Mouse (Mus musculus): Measurements from ENCODE around the gene Serpinb1a. TPM values are rescaled to one million over a fixed set of nuclear protein-coding genes. Genes with fewer than 3 reads are reported as not detected.

Serpinb1a gene
- polyA plus RNA-seq, 1 experiment from 2014 or later, result 0.93 TPM

DNA sequence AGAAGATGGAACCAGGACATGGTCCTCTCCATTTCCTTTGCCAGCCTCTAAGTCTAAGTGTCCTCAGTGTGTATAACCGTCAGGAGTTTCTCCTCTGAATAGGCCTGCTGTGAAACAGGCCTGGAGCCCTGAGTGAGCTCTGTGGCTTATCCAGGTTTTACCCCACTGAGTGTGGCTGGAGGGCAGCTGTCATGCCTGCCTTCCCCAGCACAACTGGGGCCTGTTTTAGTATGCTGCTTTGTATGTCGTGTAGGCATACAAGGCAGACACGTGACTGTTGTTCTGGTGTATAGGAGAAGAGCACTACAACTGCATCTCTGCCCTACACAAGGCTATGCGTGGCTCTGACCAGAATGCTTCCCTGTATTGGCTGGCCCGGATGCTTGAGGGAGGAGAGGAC, 31.1 kb downstream of the Serpinb1a start:
- Histone ChIP-seq H3K9me3 (replicated peaks; ENCODE audit: control insufficient read depth, low read length) (no peaks in the 10 kb centered on the region), H3K4me3 (ENCODE audit: low read depth, low read length) (no peak overlapping the region), H3K27ac (ENCODE audit: low read depth, low read length) (no peak overlapping the region), H3K4me1 (ENCODE audit: control insufficient read depth, insufficient read depth, low read length) (no peaks in the 10 kb centered on the region), H3K27me3 (replicated peaks; ENCODE audit: control insufficient read depth, insufficient read depth, low read length) (no peaks in the 10 kb centered on the region), H3K36me3 (ENCODE audit: control insufficient read depth, insufficient read depth, low read length) (peaks cover 59% of the 10 kb centered on the region), H3K9ac (ENCODE audit: low read length) (no peak overlapping the region), H3K4me2 (ENCODE audit: low read length) (no peak overlapping the region)
- 89% methylated on average over 5 of the region's 5 CpGs for WGBS
- no peak for DNase-seq (ENCODE audit: low spot score)
- ATAC-seq, result no peak

DNA sequence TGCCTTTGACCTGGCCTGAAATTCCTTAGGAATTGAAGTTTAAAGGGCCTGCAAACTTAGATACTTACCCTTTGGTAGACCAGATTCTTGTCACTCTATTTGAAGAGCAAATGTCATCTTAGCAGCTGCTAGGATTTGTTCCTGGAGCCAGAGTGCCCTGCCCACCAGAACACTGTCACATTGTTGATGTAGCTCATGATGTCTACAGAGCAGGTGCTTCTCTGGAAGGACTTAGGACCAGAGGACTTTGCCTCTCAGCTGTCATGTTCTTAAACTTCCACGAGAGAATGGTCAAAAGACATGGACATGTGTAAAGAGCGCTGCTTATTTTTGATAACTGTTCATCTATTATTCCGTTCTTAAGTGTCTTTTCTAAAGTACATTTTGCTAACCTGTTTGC, 31.7 kb downstream of the Serpinb1a start:
- ATAC-seq, result no peak
- Histone ChIP-seq H3K4me1 (ENCODE audit: control insufficient read depth, insufficient read depth, low read length) (no peaks in the 10 kb centered on the region), H3K27ac (ENCODE audit: low read depth, low read length) (no peak overlapping the region), H3K9ac (ENCODE audit: low read length) (no peak overlapping the region), H3K27me3 (replicated peaks; ENCODE audit: control insufficient read depth, insufficient read depth, low read length) (no peaks in the 10 kb centered on the region), H3K4me2 (ENCODE audit: low read length) (no peak overlapping the region), H3K9me3 (replicated peaks; ENCODE audit: control insufficient read depth, low read length) (no peaks in the 10 kb centered on the region), H3K4me3 (ENCODE audit: low read depth, low read length) (no peak overlapping the region), H3K36me3 (ENCODE audit: control insufficient read depth, insufficient read depth, low read length) (peaks cover 61% of the 10 kb centered on the region)
- DNase-seq (ENCODE audit: low spot score), result no peak
- WGBS, result 95% methylated on average over 3 of the region's 3 CpGs

DNA sequence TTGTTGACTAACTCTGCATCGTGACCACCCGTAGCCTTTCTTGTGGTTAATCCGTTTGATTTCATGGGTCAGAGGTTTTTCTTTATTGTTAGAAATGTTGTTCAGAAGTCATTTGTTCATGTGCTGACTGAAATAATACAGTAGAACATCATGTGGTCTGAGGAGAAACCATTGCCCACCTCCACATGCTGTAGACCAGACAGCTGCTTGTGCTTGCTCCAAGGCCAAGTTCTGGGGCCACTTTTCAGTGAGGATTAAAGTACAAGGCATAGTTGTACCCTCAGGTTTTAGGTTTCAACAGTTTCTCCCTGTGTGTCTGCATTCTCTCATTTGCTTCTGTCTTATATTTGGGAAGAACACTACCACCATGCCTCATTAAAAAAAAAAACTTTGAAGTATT, 43.4 kb downstream of the Serpinb1a start:
- DNase-seq (ENCODE audit: low spot score) (no peak), ATAC-seq (no peak)
- no peak overlapping the region for H3K4me3 ChIP-seq (ENCODE audit: low read depth, low read length)
- H3K4me1 ChIP-seq (ENCODE audit: control insufficient read depth, insufficient read depth, low read length), result peaks cover 12% of the 10 kb centered on the region
- H3K36me3 ChIP-seq (ENCODE audit: control insufficient read depth, insufficient read depth, low read length), result peaks cover 36% of the 10 kb centered on the region
- H3K9ac ChIP-seq (ENCODE audit: low read length), result no peak overlapping the region
- H3K27ac ChIP-seq (ENCODE audit: low read depth, low read length), result no peak overlapping the region
- 56% methylated on average over 3 of the region's 3 CpGs for WGBS
- H3K9me3 ChIP-seq (replicated peaks; ENCODE audit: control insufficient read depth, low read length), result no peaks in the 10 kb centered on the region
- H3K4me2 ChIP-seq (ENCODE audit: low read length), result no peak overlapping the region
- H3K27me3 ChIP-seq (replicated peaks; ENCODE audit: control insufficient read depth, insufficient read depth, low read length), result no peaks in the 10 kb centered on the region

DNA sequence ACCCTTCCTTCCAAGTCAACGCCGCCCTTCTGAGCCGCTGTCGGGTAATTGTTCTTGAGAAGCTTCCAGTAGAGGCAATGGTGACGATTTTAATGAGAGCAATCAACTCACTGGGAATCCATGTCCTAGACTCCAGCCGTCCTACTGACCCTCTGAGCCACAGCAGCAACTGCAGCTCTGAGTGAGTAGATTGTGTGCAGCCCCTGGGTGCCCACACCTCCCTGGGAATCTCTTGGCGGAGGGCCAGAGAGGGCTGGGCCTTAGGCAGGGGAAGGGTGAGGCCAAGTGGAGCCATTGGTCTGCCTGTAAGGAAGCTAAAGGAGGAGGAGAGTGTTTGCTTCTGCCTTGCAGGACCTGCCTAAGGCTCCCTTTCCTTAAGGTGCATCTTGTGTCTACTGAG, 44.2 kb downstream of the Serpinb1a start:
- WGBS, result 81% methylated on average over 7 of the region's 7 CpGs
- no peak for DNase-seq (ENCODE audit: low spot score)
- peaks cover 12% of the 10 kb centered on the region for H3K4me1 ChIP-seq (ENCODE audit: control insufficient read depth, insufficient read depth, low read length)

DNA sequence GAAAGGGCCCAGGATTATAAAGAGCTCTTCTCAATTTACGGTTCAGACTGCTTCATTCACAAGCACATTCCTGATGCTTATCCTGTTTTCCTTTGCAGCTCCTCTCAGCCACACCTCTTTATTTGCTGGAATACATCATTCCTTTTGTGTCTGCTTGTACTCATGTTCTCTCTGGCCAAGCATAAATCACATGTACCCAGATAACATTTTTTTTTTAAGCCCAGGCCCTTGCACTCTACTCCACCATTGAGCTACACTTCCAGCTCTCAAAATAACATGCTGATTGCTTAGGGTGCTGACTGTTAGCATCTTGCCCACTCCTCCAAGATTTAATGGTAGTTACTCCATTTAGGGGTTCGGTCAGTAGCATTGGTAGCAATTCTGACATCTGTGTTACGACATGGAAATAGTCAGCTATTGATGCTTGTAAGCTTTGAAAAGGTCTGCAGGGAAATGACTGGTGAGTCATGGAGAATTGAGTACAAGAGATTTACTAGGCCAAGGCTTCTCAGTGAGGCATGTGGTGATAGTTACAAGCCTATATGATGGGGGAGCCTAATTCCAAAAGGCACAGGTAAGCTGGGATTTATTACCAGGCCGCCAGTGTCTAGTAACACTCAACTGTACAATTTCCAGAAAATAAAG, 47.2 kb downstream of the Serpinb1a start:
- Histone ChIP-seq H3K4me3 (ENCODE audit: low read depth, low read length) (peak overlapping the region; percentile 90), H3K4me1 (ENCODE audit: control insufficient read depth, insufficient read depth, low read length) (peaks cover 15% of the 10 kb centered on the region), H3K9ac (ENCODE audit: low read length) (peak overlapping the region; percentile 84), H3K9me3 (replicated peaks; ENCODE audit: control insufficient read depth, low read length) (no peaks in the 10 kb centered on the region), H3K36me3 (ENCODE audit: control insufficient read depth, insufficient read depth, low read length) (peaks cover 21% of the 10 kb centered on the region), H3K4me2 (ENCODE audit: low read length) (peak overlapping the region; percentile 82), H3K27ac (ENCODE audit: low read depth, low read length) (no peak overlapping the region), H3K27me3 (replicated peaks; ENCODE audit: control insufficient read depth, insufficient read depth, low read length) (no peaks in the 10 kb centered on the region)
- 72% methylated on average over 4 of the region's 4 CpGs for WGBS
- DNase-seq (ENCODE audit: low spot score) (no peak), ATAC-seq (no peak)

More for the DNA sequence above, 44.2 kb downstream of the Serpinb1a start:
- ATAC-seq, result no peak
- Histone ChIP-seq H3K4me2 (ENCODE audit: low read length) (no peak overlapping the region), H3K9ac (ENCODE audit: low read length) (no peak overlapping the region), H3K4me3 (ENCODE audit: low read depth, low read length) (no peak overlapping the region), H3K27ac (ENCODE audit: low read depth, low read length) (no peak overlapping the region), H3K36me3 (ENCODE audit: control insufficient read depth, insufficient read depth, low read length) (peaks cover 36% of the 10 kb centered on the region), H3K27me3 (replicated peaks; ENCODE audit: control insufficient read depth, insufficient read depth, low read length) (no peaks in the 10 kb centered on the region), H3K9me3 (replicated peaks; ENCODE audit: control insufficient read depth, low read length) (no peaks in the 10 kb centered on the region)

DNA sequence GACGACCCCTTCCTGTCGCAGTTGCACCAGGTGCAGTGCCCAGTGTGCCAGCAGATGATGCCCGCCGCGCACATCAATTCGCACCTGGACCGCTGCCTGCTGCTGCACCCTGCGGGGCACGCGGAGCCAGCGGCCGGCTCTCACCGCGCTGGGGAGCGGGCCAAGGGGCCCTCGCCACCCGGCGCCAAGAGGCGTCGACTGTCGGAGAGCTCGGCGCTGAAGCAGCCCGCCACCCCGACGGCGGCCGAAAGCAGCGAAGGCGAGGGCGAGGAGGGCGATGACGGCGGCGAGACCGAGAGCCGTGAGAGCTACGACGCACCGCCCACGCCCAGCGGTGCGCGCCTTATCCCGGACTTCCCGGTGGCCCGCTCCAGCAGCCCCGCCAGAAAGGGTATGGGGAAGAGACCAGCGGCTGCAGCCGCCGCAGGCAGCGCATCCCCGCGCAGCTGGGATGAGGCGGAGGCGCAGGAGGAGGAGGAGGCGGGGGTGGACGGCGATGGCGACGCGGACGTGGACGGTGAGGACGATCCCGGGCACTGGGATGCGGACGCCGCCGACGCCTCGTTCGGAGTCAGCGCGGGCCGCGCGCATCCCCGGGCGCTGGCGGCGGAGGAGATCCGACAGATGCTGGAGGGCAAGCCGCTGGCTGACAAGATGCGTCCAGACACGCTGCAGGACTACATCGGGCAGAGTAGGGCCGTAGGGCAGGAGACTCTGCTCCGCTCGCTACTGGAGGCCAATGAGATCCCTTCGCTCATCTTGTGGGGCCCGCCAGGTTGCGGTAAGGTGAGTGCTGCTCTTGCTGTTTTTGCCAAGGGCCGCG, 48.5 kb downstream of the Serpinb1a start, which contains the start of gene D930007J09Rik:
TSS of gene D930007J09Rik (minus strand) at position 591 of the 823 bp plus-strand sequence.
- Histone ChIP-seq H3K4me2 (ENCODE audit: low read length) (peak within 1 kb of the TSS; percentile 82), H3K4me1 (ENCODE audit: control insufficient read depth, insufficient read depth, low read length) (peaks cover 15% of the 10 kb centered on the region), H3K27ac (ENCODE audit: low read depth, low read length) (peak within 1 kb of the TSS; percentile 82), H3K4me3 (ENCODE audit: low read depth, low read length) (peak within 1 kb of the TSS; percentile 90), H3K36me3 (ENCODE audit: control insufficient read depth, insufficient read depth, low read length) (peaks cover 15% of the 10 kb centered on the region), H3K27me3 (replicated peaks; ENCODE audit: control insufficient read depth, insufficient read depth, low read length) (no peaks in the 10 kb centered on the region), H3K9me3 (replicated peaks; ENCODE audit: control insufficient read depth, low read length) (no peaks in the 10 kb centered on the region), H3K9ac (ENCODE audit: low read length) (peak within 1 kb of the TSS; percentile 84)
- DNase-seq (ENCODE audit: low spot score) (peak; percentile 52), ATAC-seq (peak; percentile 4)
- WGBS, result under 1% methylated on average over 93 of the region's 95 CpGs

DNA sequence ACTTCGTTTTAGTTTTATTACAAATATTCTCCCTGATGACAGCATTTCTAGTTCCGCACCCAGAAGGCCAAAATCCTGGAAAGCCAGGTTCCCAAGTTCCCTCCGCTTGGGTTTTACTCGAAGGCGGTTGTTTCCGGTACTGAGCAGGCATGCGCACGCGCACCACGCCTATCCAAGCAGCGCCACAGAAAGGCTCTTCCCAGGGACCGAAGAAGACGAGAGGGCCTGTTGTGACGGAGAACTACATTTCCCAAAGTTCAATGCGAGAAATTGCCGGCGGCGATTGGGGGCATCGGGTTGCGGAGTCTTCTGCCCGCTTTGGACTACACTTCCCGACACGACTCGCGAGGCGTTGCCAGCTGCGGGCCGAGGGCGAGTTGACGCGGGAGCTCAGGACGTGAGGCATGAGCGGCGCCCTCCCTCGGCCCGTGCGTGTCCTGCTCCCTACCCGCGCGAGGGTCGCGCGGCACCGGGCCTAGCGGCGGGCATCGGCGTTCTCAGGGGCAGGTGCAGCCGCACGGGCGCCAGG, 49.2 kb downstream of the Serpinb1a start, which contains the start of gene Wrnip1:
TSS of gene Wrnip1 (plus strand) at position 346 of the 529 bp plus-strand sequence.
- whole genome bisulfite sequencing, result 0% methylated on average over 51 of the region's 51 CpGs
- H3K9me3 ChIP-seq (replicated peaks; ENCODE audit: control insufficient read depth, low read length), result no peaks in the 10 kb centered on the region

DNA sequence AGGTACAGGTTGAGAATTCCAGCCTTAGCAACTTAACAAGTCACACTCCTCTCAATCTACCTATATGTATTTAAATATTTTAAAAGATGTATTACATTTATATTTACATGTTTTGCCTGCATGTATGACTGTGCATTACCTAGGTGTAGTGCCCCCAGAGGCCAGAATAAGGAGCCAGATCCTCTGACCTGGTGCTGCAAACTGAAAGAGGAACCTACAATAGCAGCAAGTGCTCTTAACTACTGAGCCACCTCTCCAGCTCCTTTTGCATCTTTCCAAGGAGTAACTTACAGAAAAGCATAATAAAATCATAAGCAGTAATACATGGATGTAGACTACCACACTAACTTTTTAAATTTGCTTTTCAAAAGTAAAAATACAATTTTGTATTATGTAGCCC, 50.1 kb downstream of the Serpinb1a start:
- no peaks in the 10 kb centered on the region for H3K27me3 ChIP-seq (replicated peaks; ENCODE audit: control insufficient read depth, insufficient read depth, low read length)
- H3K27ac ChIP-seq (ENCODE audit: low read depth, low read length), result no peak overlapping the region
- peaks cover 15% of the 10 kb centered on the region for H3K4me1 ChIP-seq (ENCODE audit: control insufficient read depth, insufficient read depth, low read length)
- ATAC-seq, result no peak
- peak overlapping the region; percentile 82 for H3K4me2 ChIP-seq (ENCODE audit: low read length)
- no peak overlapping the region for H3K4me3 ChIP-seq (ENCODE audit: low read depth, low read length)
- peaks cover 3% of the 10 kb centered on the region; the same call in 1 of the 2 replicates for H3K36me3 ChIP-seq (ENCODE audit: control insufficient read depth, insufficient read depth, low read length)
- peak overlapping the region; percentile 48 for H3K9ac ChIP-seq (ENCODE audit: low read length)
- no peak for DNase-seq (ENCODE audit: low spot score)
- H3K9me3 ChIP-seq (replicated peaks; ENCODE audit: control insufficient read depth, low read length), result no peaks in the 10 kb centered on the region

More for the DNA sequence above, 49.2 kb downstream of the Serpinb1a start, which contains the start of gene Wrnip1:
- H3K4me1 ChIP-seq (ENCODE audit: control insufficient read depth, insufficient read depth, low read length), result peaks cover 15% of the 10 kb centered on the region
- peak within 1 kb of the TSS; percentile 82 for H3K27ac ChIP-seq (ENCODE audit: low read depth, low read length)
- H3K27me3 ChIP-seq (replicated peaks; ENCODE audit: control insufficient read depth, insufficient read depth, low read length), result no peaks in the 10 kb centered on the region
- peak; percentile 100 for DNase-seq (ENCODE audit: low spot score)
- peak; percentile 97 for ATAC-seq
- H3K4me2 ChIP-seq (ENCODE audit: low read length), result peak within 1 kb of the TSS; percentile 82
- H3K4me3 ChIP-seq (ENCODE audit: low read depth, low read length), result peak within 1 kb of the TSS; percentile 90
- H3K9ac ChIP-seq (ENCODE audit: low read length), result peak within 1 kb of the TSS; percentile 84
- H3K36me3 ChIP-seq (ENCODE audit: control insufficient read depth, insufficient read depth, low read length), result peaks cover 11% of the 10 kb centered on the region

All from forebrain, embryonic 14.5 days (tissue).